Mouse (Mus musculus): ENCODE measurements around the gene Fgfr2.
"Not testable (repeated sequence)": the region's sequence is repeated elsewhere in the genome, so short reads cannot be mapped to it uniquely, and the experiment has no call there.

Gene Fgfr2

DNA sequence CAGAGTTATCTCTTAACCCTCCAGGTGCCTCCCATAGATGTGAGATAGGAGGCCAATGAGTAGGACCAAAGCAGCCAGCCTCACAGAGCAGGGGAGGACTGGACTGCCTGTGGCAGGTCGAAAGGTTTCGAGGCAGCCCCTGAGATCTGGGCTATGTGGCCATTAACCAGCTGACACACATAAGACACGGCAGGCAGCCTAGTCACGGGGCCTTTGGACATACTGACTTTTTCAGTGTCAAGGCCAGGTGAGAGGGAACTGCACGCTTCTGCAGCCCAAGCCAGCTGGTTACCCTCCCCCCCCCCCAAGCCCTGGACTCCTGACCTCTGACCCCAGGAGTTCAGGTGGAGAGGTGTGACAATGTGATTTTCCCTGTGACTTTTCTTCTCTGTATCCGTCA lies 458.3 kb downstream of the Fgfr2 start:
- DNase-seq (ENCODE audit: low read depth, low spot score): no peak

DNA sequence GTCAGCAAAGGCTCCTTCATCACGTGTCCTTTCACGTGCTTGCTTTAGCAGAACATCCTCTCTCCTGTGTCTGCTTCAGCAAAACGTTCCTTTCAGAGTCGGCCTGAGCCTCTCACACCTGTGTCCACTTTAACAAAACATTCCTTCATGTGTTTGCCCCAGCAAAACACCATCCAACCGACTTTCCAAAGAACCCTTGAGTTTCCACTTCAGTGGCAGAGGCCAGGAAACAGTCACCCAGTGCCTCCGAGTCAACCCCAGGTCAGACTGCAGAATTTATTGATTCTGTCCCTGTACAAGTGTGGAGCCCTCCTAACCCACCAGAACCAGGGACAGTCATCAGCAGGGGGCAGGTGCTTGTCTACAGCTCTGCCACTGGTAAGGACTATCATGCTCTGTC lies 460.3 kb downstream of the Fgfr2 start:
- not testable (repeated sequence) for DNase-seq (ENCODE audit: low read depth, low spot score)

DNA sequence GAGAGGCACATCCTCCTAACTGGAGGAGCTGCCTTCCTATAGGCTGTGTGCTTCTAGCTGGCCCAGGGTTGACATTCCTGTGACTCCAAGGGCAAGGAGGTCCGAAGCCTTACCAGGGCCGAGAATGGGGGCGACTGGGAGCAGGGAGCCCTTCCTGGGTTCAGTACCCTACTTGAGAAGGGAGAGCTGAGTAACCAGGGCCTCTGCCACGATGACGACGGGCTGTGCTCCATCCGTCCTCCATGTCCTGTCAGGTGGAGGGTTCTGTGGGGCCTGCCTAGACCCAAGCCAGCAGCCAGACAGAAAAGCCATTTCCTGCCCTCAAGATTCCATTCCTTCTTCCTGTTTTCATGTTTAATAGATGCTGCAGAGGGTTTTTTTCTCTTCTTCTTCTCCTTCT lies 463.5 kb downstream of the Fgfr2 start:
- DNase-seq (ENCODE audit: low read depth, low spot score): peak; percentile 20

DNA sequence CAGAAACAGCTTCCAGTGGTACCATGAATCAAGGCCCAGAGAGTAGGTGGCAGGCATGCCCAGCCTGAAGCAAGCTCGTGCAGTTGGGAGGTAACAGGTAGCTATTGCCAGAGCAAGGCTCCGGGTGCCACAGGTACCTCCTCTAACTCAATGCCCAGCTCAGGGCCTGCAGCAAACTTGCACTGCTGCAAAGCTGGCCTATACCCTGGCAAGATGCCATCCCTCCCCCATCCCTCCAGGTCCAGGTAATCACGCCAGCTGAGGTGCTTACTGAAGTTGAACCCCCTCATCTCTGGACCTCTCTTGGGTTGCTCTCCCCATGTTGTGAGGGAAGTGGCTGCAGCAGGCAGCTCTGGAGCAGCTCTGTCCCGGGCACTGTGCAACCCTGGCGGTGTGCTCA lies 464.5 kb downstream of the Fgfr2 start:
- DNase-seq (ENCODE audit: low read depth, low spot score): no peak

DNA sequence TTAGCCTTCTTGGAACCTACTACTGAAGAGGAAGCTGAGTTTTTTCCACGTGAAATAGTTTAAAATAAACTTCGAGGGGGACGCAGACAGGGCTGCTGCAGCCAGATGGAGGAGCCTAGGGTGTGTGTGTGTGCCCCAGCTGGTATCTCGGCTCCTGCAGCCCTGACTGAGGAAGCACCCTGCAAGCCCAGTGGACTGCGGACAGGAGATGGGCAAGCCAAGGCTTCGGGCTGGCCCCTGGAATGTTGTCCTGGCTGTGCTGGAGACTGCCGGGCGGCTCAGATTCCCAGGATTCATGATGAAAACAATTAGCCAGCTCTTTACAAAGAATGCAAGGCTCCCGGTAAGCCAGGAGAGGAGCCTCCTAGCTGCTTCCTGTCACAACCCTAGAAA lies 465.1 kb downstream of the Fgfr2 start:
- DNase-seq (ENCODE audit: low read depth, low spot score): no peak

DNA sequence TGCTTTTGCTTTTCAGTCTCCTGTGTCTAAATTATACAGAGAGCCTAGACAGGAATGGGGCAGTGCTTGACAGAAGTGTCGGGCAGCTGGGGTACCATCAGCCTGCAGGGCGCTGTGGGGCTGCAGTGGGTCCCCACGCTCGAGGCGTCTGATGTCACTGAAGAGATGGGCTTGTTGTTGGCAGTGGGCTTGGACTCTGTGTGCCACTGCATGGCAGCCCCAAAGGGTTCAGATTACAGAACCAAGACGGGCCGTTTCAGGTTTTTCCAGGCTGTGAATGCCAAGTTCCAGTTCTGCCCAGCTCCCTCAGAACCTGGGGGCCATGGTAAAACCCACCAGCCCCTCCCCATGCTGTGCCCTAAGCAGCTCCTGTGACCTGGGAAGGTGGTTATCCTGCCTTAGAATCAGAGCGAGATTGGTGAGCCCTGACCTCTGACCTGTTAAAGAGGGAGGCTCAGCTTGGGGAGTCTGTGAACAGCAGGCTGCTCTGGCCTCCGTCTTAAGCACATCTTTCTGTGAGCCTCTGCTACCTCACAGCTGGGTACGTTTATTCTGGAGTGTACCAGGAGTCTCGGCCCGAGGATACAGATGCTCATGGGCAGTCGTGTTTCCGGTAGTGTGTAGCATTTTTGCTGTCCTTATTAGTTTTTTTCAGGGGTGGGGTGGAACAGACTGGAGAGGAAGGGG lies 465.6 kb downstream of the Fgfr2 start:
- no peak for DNase-seq (ENCODE audit: low read depth, low spot score)

DNA sequence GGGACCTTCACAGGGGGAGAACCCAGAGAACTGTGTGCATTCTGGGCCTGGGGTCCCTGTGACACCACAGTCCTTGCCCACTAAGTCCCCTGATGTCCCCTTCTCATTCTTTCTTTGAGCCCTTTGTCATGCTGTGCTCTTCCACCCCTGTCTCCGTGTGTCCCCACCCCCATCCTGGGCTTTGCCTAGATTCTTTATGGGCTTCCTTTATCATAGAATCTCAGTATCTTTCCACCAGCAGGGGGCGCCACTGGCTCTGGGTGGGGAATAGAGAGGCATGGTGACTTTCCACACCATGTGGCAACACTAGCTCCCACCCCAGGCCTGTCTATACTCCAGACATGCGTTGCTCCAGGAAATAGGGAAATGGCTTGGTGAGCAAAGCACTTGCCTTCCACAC lies 466.6 kb downstream of the Fgfr2 start:
- DNase-seq (ENCODE audit: low read depth, low spot score): peak; percentile 88

DNA sequence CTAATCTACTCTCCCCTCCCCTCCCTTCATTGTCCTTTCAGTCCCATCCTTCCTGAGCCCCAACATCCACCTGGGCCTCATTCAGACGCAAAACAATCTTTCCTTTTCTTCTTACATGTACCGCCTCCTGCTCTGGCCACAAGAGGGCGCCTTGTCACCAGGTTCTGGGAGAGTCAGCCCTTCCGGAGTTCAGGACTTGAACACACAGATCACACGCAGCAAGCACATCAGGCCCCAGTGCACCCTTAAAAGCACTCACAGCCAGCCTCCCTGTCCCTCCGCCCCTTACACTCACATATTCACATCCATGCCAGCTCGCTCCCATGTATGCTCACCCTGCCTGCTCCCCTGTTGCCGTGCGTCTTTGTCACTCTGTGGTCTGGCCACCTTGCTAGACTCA lies 467.1 kb downstream of the Fgfr2 start:
- DNase-seq (ENCODE audit: low read depth, low spot score): peak; percentile 96

DNA sequence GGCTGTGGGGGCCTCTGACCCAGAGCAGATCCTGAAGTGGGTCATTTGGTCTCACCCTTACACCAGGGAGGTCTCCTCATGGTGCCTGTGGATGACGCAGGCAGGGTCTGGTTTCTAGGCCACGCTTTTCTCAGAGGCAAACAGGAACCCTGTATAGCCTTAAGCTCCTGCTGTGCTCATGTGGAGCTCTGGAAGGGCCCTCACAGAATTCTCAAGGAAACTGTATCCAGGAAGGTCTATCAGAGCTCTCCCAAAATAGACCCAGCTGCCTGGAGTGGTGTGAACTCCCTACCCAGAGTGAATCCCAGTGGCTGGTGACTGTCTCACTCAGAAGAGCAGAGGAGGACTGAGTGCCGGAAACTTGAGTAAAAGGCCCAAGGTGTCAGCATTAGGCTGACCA lies 468.7 kb downstream of the Fgfr2 start:
- no peak for DNase-seq (ENCODE audit: low read depth, low spot score)

DNA sequence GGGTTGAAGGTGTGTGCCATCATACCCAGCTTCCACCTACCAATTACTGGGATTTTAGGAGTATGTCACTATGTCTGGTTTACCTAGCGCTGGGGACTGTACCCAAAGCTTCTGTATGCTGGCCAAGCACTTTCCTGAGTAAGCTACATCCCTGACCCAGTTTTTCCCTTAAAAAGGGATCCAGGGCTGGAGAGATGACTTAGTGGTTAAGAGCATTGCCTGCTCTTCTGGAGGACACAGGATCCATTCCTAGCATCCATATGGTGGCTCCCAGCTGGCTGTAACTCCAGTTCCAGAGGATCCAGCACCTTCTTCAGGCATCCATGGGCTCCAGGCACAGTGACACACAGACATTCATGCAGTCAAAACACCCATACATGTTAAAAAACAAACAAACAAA lies 476.6 kb downstream of the Fgfr2 start:
- DNase-seq (ENCODE audit: low read depth, low spot score): no peak

DNA sequence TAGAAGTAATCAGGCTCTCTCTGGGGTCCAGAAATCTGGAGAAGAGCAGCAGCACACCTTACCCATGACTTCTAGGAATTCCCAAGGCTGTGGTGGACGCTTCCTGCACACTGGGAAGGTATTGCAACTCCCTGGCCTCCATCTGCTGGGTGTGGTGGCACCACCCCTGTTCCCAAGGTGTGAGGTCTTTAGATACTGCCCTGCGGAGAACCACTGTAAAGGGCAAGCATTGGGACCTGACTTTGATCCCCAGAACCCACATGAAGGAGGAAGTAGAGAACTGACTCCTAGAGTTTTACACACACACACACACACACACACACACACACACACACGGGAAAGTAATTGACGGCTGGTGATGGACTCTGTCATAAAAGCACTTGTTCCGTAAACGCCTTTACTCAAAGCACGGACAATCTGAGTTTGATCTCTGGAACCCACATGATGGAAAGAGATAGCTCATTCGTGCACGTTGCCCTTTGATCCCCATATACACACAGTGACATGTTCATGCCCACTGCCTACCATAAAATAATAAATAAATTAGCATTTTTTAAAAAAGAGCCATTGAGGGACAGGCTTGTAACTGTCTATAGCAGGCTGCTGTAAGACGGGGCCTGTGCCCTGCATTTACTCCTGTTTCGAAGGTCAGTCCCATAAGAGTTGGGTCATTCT lies 478.4 kb downstream of the Fgfr2 start:
- no peak for DNase-seq (ENCODE audit: low read depth, low spot score)

DNA sequence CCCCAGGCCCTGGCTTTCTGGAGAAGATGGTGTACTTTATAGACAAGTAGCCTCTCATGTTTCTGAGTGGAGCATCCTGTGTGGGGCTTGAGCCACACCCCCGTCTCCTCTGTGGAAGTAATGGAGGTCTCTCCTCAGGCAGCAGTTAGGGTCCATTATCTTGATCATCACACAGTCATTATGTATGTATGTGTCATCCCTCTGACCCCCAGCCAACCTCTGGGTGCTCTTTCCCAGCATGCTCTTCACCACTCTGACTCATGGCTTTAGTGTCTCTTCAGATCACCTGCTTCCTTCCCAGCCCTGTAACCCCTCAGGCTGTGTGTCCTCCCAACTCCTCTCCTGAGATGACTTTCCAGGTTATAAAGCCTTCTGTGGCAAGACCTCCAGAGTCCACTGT lies 481.5 kb downstream of the Fgfr2 start:
- DNase-seq (ENCODE audit: low read depth, low spot score): no peak

DNA sequence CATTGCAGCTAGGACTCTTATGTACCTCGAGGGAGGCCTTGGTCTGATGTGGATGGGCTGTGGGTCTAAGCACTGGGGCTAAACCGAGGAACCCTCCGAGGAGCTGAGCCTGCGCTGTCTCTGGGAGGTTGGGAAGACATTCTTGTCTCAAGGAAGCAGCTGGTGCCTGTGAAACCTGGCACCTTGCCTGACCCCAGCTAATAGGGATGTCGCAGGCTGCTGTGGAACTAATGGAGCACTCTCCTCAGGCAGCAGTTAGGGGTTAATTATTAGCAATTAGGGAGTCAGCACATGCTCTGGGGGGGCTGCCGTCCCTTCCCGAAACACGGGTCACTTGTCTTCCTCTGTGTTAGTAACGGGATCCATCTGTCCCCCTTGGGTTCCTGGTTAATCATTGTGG lies 482.2 kb downstream of the Fgfr2 start:
- DNase-seq (ENCODE audit: low read depth, low spot score): no peak

DNA sequence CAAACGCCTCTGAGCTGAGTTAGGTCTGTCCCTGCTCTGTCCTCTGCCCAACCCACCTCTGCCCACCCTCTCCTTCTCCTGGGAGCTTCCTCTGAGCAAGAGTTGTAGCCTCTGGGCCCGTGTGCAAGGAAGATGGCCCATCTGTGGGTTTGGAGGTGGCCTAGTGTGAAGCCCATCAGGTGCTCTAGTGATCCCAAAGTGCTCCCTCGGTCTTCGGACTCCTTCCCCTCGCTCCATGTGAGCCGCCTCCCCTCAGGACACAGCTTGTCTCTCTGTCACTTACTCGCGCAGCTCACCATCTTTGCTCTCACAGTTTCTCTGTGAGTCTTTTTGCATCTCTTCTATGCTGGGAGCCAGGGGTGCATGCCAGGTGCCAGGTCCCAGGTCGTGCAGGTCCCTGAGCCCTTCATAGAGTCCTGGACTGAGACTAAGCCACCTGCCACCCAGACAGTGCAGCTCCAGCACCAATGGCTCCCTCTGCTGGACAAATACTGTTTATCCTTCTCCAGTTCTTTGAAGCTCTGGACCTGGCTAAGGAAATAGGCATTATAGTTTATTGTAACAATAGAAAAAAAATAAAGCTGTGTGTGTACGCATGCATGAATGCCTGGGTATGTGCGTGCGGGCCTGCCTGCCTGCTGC lies 484.6 kb downstream of the Fgfr2 start:
- peak; percentile 70 for DNase-seq (ENCODE audit: low read depth, low spot score)

DNA sequence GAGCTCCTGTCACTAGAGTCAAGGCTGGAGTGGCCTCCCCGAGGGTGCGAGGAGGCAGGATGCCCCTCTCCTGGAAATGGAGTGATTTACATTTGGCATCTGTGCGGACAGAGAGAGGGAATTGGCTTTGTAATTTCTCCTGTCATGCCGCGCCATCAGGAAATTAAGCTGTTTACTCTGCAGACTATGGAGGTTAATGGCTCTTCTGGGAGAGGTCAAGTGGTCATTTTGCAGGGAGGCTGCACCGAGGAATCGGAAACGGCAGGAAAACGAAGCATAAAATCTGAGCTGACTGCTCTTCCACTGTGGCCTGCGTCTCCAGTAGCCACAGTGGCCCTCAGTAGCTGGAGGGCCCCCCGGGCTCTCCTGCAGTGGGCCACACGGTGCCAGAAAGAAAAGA lies 485.9 kb downstream of the Fgfr2 start:
- DNase-seq (ENCODE audit: low read depth, low spot score): no peak

DNA sequence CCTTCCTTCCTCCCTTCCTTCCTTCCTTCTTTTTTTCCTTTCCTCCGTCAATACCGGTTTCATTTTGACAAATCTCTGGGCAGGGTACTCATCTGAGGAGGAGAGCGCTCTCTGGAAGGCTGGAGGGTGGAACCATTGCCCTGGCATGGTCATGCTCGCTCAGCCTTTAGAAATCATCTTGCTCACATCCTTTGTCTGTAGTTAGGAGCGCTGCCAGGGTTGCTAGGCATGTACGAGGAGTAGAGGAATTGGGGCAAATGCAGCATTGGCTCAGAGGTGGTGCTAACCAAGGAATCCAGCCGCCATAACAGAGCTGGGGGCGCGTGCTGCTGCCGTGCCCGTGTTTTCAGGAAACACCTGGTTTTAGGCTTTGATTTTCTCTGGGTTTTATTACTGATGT lies 491.8 kb downstream of the Fgfr2 start:
- DNase-seq (ENCODE audit: low read depth, low spot score): no peak

DNA sequence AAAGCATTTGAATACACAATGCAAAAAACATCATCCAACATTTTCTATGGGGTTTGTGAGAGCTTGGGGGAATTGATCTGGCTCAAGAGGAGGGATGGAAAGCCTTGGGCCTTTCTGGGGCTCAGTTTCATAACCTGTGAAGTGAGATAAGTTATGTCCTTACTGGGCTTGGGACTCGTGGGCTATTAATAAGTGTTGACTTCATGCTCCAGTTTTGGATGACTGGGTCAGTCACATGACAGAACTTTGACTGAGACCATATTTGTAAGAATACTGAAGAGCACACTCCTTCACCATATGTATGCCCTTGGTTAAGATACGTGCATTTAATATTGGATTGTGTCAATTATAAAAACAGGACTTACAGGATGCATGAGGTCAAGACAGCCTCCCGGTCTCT lies 495.7 kb downstream of the Fgfr2 start:
- DNase-seq (ENCODE audit: low read depth, low spot score): no peak

DNA sequence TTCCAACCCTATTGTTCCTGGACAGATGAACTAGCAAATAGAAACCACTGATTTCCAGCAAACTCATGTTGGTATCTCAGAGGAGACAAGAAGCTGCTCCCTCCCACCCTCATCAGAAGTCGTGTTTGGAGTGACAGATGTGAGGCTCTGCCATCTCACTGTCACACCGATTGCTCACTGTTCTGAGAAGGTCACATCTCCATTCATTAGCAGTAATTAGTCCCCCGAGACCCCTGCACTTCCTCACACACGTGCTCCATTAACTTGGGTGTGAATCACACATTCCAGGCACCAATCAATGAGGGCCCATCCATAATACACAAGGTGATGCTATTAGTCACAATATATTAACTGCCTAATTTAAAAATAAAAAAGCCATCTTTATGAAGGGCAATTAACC lies 497.0 kb downstream of the Fgfr2 start:
- no peak for DNase-seq (ENCODE audit: low read depth, low spot score)

DNA sequence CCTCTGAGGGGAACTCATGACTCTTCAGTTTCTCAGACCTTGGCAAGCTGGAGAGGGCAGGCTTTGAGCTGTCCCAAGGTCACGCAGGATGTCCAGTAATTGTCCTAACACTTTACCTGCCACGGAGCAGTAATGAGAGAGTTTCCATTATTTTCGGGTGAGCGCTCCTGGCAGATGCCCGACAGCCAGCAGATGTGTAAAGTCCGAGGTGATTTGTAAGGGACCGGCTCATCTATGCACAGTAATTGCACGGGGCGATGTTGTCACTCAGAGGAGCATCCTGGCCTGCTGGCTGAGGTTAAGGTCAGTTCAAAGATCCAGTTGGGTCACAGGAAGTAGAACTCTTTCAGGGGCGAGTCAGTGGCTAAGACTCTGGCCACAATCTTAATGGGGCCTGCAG lies 499.0 kb downstream of the Fgfr2 start:
- DNase-seq (ENCODE audit: low read depth, low spot score): no peak

DNA sequence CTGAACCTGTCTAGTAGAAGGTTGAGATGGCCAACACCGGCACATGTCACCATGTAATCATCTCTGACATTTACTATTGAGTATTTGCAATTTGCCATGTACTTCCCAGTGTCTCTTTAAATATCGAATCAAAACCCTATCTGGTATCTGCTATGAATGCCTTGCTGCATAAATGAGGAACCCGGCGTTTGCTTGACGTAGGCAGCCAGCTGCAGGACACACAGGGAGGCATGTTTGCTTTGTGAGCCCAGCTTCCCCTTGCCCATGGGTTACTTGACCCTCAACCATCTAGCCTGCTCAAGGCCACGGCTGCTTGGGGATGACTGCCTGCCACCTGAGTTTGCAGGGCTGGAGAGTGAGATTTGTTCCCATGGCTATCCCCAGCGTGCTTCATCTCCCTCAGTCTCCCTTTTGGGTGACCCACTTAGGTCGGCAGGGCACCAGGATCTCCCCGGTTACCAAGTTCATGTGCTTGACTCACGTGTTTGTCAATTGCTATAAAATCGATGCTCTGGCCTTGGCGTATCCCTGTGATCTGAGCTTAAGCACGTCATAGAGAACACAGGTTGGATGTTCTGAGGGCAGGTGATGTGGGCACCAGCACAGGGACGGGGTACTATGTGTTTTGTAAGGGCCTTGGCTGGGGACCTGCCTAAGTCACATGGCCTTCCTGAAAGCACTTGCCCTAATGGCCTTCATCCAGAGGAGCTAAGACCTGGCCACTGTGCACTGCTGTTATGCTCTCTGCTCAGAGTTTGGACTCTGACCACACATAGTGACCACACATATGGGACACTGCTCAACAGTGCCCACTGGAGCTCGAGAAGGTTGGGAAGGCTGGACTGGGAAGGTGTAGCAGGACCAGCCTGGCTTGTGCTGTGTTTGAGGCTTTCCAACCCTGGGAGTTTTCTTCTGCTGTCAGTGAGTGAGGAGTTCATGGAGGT lies 502.9 kb downstream of the Fgfr2 start:
- no peak for DNase-seq (ENCODE audit: low read depth, low spot score)

DNA sequence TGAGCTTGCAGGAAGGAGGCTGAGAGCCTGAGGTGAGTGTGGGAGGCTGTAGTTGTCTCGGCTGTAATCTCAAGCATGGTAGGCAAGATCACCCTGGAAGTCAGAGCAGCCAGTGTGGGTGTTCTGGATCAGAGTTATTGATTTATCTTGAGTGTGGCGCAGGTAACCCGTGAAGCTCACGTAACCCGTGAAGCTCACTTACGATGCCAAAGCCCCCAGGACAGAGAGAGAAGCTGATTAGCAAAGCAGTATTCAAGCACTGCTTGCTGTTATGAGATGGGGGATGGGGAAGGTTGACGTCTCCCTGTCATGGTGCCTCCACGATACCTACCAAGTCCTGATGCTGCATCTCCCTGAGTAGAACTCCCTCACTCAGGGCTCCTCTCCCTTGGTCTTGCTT lies 503.6 kb downstream of the Fgfr2 start:
- no peak for DNase-seq (ENCODE audit: low read depth, low spot score)

DNA sequence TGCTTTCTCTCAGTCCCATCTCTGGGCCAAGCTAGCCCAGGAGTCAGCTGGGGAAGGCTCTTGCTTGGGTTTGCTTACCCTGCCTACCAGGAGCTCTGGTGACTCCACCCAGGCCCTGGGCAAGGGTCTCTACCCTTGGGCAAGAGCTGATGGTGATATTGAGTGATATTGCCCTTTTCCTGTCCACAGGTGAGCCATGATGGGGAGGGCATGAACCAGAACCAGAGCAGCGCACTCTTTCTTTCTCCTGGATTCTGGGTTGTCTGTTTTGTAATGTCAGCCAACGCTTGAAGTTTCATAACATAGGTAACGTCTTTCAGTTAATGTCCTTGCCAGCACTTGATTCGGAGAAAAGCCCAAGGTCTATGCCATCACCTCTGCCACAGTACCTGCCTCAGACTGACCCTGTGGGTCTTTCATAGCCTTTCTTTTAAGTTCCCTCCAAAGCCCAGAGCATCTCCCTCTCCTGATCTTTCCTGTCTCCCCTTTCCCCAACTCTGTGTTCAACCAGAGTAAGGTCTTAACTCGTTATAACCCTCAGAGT lies 506.1 kb downstream of the Fgfr2 start:
- DNase-seq (ENCODE audit: low read depth, low spot score): no peak

All from CD4-positive, CD25-positive, alpha-beta regulatory T cell, adult 2 months (primary cell).